Mouse (Mus musculus): ENCODE results near the gene Rem1.

Gene Rem1

GRCm38 (mm10) chr2:152626774-152627591 is at the start of gene Rem1:
TSS of gene Rem1 (plus strand) at chr2:152626951.
- DNase-seq, result no peak

- DNase-seq, result no peak
These were observed 46.6 kb upstream of the Rem1 start, which contains the start of gene Defb19 for GRCm38 (mm10) chr2:152580107-152580506. TSS of gene Defb19 (minus strand) at chr2:152580312.

GRCm38 (mm10) chr2:152580612-152581011 is 46.1 kb upstream of the Rem1 start:
- no peak for DNase-seq

- DNase-seq, result peak; percentile 13
These were observed 39.7 kb upstream of the Rem1 start for GRCm38 (mm10) chr2:152586926-152587560.

GRCm38 (mm10) chr2:152588450-152588849 is 38.3 kb upstream of the Rem1 start:
- DNase-seq, result no peak

- no peak for DNase-seq
These were observed 37.7 kb upstream of the Rem1 start for GRCm38 (mm10) chr2:152589021-152589420.

GRCm38 (mm10) chr2:152599299-152599698 is 27.5 kb upstream of the Rem1 start, which contains the start of gene Defb45:
TSS of gene Defb45 (minus strand) at chr2:152599399.
- no peak for DNase-seq

GRCm38 (mm10) chr2:152600076-152600475 is 26.7 kb upstream of the Rem1 start:
- no peak for DNase-seq

- DNase-seq, result no peak
These were observed 25.3 kb upstream of the Rem1 start for GRCm38 (mm10) chr2:152601275-152601960.

GRCm38 (mm10) chr2:152604057-152604456 is 22.7 kb upstream of the Rem1 start, which contains the start of gene Defb36:
TSS of gene Defb36 (plus strand) at chr2:152604327.
- DNase-seq, result peak; percentile 25

- no peak for DNase-seq
These were observed 19.0 kb upstream of the Rem1 start for GRCm38 (mm10) chr2:152607746-152608145.

GRCm38 (mm10) chr2:152608719-152609118 is 18.0 kb upstream of the Rem1 start:
- no peak for DNase-seq

- no peak for DNase-seq
These were observed 14.6 kb upstream of the Rem1 start for GRCm38 (mm10) chr2:152612193-152612592.

- peak; percentile 51 for DNase-seq
These were observed 11.2 kb upstream of the Rem1 start for GRCm38 (mm10) chr2:152615563-152615962.

GRCm38 (mm10) chr2:152616470-152616869 is 10.3 kb upstream of the Rem1 start:
- DNase-seq, result no peak

GRCm38 (mm10) chr2:152617374-152617773 is 9.4 kb upstream of the Rem1 start:
- DNase-seq, result peak; percentile 38

GRCm38 (mm10) chr2:152620367-152621134 is 6.2 kb upstream of the Rem1 start:
- DNase-seq, result no peak

GRCm38 (mm10) chr2:152622151-152622550 is 4.6 kb upstream of the Rem1 start:
- no peak for DNase-seq

- DNase-seq, result no peak
These were observed 3.8 kb upstream of the Rem1 start, which contains the start of gene Defb25 for GRCm38 (mm10) chr2:152622953-152623352. TSS of gene Defb25 (minus strand) at chr2:152623053.

GRCm38 (mm10) chr2:152624566-152624965 is 2.2 kb upstream of the Rem1 start:
- DNase-seq, result no peak

GRCm38 (mm10) chr2:152625256-152625655 is 1.5 kb upstream of the Rem1 start:
- no peak for DNase-seq

GRCm38 (mm10) chr2:152628066-152628465 is 1.3 kb downstream of the Rem1 start:
- no peak for DNase-seq

GRCm38 (mm10) chr2:152629239-152629638 is 2.5 kb downstream of the Rem1 start:
- DNase-seq, result no peak
